Mouse (Mus musculus) olfactory bulb, adult 2 months (tissue): ENCODE measurements at regions not wholly inside any gene's neighbourhood (a gene's known extent, or its start where the extent isn't known, plus 50 kb on each side); places are given as distances from the start of the nearest gene placed in this dataset.

Experiments
- H3K27ac ChIP-seq: fragments of 200-500 bp; 2 replicates; pipeline ENCODE4 v1.5.1; 2012; ENCODE audit warnings: low read depth, low read length; ENCODE audit not compliant: insufficient read depth
- H3K4me1 ChIP-seq: fragments of 200-500 bp; 2 replicates; pipeline ENCODE4 v1.6.1; 2012; ENCODE audit warnings: low read length; ENCODE audit not compliant: control insufficient read depth, insufficient read depth
- H3K4me3 ChIP-seq: fragments of 200-500 bp; 2 replicates; pipeline ENCODE4 v1.5.1; 2012; ENCODE audit warnings: mild to moderate bottlenecking, low read depth, low read length, moderate library complexity; ENCODE audit not compliant: insufficient read depth
- CTCF ChIP-seq: fragments of 200-500 bp; IDR thresholded peaks from 2 replicates; pipeline ENCODE4 v1.5.1; 2012; ENCODE audit warnings: low read depth, mild to moderate bottlenecking, low read length, moderate library complexity; ENCODE audit not compliant: insufficient read depth
- POLR2A ChIP-seq: fragments of 200-500 bp; IDR thresholded peaks from 2 replicates; pipeline ENCODE4 v1.6.1; 2012; ENCODE audit warnings: mild to moderate bottlenecking, low read depth, low read length, moderate library complexity; ENCODE audit not compliant: insufficient read depth
- WGBS: fragments of 180-500 bp; shearing (Covaris S2); methylation state at CpG from one replicate; pipeline ENCODE4 v1.1.7; 2018; 5-methylcytosine and 5-hydroxymethylcytosine counted together

- H3K4me1 ChIP-seq, result peaks cover 4% of the 10 kb centered on the region; the same call in 1 of the 2 replicates
- H3K4me3 ChIP-seq, result no peak overlapping the region
- no peak overlapping the region for H3K27ac ChIP-seq
- TF ChIP-seq POLR2A (no peak), CTCF (no peak)
- 50% methylated on average over 3 of the region's 3 CpGs for WGBS
Measured at GRCm38 (mm10) chr2:137756220-137756619, 500.1 kb upstream of the Btbd3 start.

DNA sequence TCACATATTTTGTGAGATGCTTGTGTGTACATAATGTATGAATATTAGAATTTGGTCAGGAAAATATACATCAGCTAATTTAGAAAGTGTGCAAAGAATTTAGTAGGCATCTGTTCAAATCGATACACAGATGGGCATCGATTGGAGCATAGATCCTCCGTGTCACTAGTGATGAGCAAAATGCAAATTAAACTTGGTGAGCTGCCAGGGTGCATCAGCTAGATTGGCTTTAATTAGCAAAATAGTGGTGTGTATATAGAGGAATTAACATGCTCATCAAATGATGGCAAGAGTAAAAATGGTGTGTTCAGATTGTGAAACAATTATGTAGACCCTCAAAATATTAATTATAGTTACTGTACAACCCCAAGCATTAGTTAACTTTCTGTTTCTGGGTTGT lies 501.9 kb upstream of the Btbd3 start:
- Histone ChIP-seq H3K27ac (no peak overlapping the region), H3K4me3 (no peak overlapping the region), H3K4me1 (peaks cover 4% of the 10 kb centered on the region; the same call in 1 of the 2 replicates)
- TF ChIP-seq POLR2A, result no peak
- no peak for TF ChIP-seq CTCF
- 44% methylated on average over 3 of the region's 3 CpGs for whole genome bisulfite sequencing

DNA sequence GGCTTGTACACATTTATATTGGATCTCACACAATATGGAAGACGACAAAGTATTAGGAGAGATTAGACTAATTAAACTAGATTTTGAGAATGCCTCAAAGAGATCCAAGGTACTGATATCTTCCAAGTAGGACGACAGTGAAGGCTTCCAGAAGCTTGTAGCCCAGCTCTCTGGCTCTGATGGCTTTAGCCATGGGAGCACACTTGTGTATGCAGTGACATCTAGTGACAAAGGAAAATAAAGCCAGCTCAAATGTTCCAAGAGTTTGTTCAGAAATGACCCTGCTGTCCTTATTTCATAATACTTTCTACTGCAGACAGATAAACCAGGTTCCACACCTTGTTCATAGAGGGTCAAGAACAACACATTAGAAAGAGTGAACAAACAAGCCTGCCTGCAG lies 524.0 kb upstream of the Btbd3 start:
- Histone ChIP-seq H3K4me1 (no peaks in the 10 kb centered on the region), H3K4me3 (no peak overlapping the region), H3K27ac (no peak overlapping the region)
- WGBS, result 6% methylated on average over 2 of the region's 2 CpGs
- TF ChIP-seq POLR2A (no peak), CTCF (no peak)

DNA sequence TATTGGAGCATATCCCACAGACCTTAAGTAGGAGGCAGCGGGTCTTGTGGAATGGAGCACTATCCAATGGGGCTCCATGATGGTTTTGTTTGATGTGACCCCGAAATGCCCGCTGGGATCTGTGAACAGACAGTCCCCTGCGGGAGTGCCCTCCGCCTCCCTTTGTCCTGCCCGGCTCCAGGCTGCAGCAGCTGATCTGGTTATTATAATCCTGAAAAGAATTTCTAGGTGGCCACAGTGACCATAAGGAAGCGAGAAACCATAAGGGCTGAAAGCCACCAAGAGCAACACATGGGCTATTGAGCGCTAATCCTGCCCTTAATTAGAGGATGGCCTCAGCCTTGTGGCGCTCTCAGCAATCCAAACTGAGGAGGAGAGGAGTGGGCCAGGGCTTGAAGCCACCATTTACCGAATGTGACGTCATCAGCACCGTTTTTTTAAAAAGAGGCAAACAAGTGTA lies 525.9 kb upstream of the Btbd3 start:
- WGBS, result 55% methylated on average over 12 of the region's 12 CpGs

DNA sequence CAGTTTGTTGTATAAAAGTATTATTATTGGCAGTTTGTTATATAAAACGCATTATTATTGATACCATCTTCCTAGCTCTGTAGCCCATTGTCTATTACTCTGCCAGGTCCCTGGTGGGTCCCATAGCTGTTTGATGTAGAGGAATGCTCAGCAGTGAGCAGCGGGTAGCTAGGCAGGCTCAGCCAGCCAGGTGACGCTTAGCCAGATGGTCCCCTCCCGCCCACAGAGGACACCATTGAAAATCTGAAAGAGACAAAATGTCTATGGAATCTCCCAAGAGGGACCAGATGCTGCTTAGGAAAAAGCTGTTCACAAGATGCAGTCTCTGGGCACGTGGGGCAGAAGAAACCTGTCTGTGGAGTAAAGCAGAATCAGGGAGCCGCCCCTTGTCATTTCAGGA lies 526.5 kb upstream of the Btbd3 start:
- Histone ChIP-seq H3K27ac (no peak overlapping the region), H3K4me1 (no peaks in the 10 kb centered on the region), H3K4me3 (no peak overlapping the region)
- TF ChIP-seq CTCF (no peak), POLR2A (no peak)
- WGBS, result 92% methylated on average over 6 of the region's 6 CpGs

More for the DNA sequence above, 525.9 kb upstream of the Btbd3 start:
- Histone ChIP-seq H3K4me3 (no peak overlapping the region), H3K4me1 (no peaks in the 10 kb centered on the region), H3K27ac (no peak overlapping the region)
- no peak for TF ChIP-seq CTCF
- TF ChIP-seq POLR2A, result no peak

DNA sequence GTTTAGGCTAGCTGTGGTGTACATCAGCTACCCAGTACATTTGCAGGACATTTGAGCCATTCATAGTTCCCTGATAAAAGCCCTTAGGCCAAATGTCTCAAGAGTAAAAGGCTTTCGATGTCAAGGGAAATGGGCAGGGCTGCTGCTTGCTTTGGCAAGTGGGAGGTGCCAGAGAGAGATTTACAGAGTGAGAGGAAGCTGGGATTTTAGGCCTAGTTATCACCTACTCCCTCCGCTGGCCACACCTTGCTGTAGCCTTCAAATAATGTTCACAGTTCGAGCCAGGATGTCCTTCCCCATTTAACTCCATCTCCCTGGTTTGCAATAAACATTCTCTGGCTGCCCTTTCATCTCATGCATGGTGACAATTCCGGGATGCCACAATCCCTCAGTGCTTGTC lies 527.2 kb upstream of the Btbd3 start:
- no peak overlapping the region for H3K4me3 ChIP-seq
- H3K4me1 ChIP-seq, result no peaks in the 10 kb centered on the region
- 86% methylated on average over 4 of the region's 4 CpGs for WGBS
- TF ChIP-seq POLR2A (no peak), CTCF (no peak)
- H3K27ac ChIP-seq, result no peak overlapping the region

DNA sequence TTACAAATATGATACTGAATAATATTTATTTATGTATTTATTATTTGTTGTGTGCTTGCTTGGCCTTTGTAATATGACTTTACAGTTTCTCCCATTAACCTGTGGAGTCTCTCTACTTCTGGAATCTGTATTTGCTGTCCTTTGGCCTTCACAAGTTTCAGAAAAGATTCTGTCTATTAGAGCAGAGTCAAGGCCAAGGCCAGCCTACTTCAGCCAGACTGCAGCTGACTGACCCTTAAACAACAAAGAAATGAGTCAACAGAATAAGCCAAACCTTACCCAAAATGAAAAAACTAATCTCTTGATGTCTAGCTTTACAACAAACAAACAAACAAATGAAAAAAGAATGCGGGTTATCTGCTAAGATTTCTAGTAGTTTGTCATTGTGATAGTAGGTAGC lies 532.7 kb upstream of the Btbd3 start:
- 98% methylated on average over 1 of the region's 1 CpGs for WGBS
- H3K4me3 ChIP-seq, result no peak overlapping the region

DNA sequence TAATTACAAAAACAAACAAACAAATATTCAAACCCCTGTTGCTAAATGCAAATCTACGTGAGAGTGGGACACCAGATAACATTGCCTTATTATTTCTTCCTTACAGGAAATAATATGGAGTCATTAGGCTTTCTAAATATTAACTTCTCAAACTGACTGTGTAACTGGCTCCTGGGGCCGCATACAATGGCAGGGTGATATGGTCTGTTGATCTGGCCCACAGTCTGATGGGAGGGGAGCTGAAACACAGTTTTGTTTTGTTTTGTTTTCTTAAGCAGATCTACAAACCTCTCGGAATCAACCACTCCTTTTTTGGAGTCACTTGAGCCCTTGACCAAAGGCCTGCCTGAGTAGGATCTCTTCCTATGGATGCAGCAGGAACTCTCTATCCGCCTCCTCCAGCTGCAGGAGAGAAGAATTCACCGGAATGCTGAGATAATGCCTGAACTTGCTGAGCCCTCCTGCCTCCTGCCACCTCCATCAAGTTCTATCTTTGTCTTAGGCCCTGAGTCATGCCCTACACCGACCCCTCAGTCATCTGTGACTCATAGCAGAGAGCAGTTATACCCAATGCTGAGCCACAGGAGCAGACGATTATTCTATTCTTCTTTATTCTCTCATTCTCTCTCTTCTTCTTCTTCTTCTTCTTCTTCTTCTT lies 534.5 kb upstream of the Btbd3 start:
- no peak overlapping the region for H3K27ac ChIP-seq
- TF ChIP-seq POLR2A (no peak), CTCF (no peak)
- no peak overlapping the region for H3K4me3 ChIP-seq
- H3K4me1 ChIP-seq, result no peaks in the 10 kb centered on the region
- 68% methylated on average over 7 of the region's 7 CpGs for WGBS

More for the DNA sequence above, 532.7 kb upstream of the Btbd3 start:
- Histone ChIP-seq H3K27ac (no peak overlapping the region), H3K4me1 (no peaks in the 10 kb centered on the region)
- TF ChIP-seq CTCF, result no peak
- TF ChIP-seq POLR2A, result no peak

DNA sequence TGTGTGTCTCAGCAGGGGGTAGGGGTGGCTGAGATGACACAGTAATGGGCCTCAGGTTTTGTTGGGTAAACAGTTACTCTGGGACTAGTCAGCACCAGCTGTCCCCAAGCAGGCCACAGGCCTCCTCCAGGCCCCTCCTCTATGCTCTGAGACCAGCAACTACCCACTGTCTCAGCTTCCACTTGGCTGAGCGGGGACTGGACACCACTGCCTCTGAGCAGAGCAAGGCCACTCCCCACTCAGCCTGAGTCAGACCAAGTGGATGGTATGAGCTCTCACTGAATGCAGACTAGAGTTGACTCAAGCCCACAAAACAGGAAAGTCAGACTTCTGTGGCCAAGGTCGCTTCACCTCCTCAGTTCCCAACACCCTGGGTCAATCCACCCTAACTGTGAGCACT lies 540.5 kb upstream of the Btbd3 start:
- Histone ChIP-seq H3K27ac (no peak overlapping the region), H3K4me3 (no peak overlapping the region), H3K4me1 (no peaks in the 10 kb centered on the region)
- TF ChIP-seq POLR2A (no peak), CTCF (no peak)
- whole genome bisulfite sequencing, result 98% methylated on average over 2 of the region's 2 CpGs
